In genomic region chr11:20899766-20900165, GRCm38 (mm10) we compare ENCODE assay signal across 28 mouse cellular contexts.
DNase-seq lines count a peak whose midpoint lies in the region; ATAC-seq and TF ChIP-seq lines count a peak whose summit lies in the region.
"Had no signal": no experiment of that assay in that cellular context is flagged by ENCODE, and none has a peak within 500 bp of the region (broad histone marks: within the 10 kb centered on the region; RNA-seq: fewer than 3 reads in every experiment).

No protein-coding gene starts in this region.

- TF ChIP-seq EP300 in MEL (IDR thresholded peaks at IDR 0.05; ENCODE audit: low read depth in 1 of 2, low read length in 2 of 2) = no peak
- peak; percentile 72 for TF ChIP-seq EP300 in liver, embryonic 14.5 days (IDR thresholded peaks at IDR 0.05; ENCODE audit: low read depth)
- TF ChIP-seq EP300 in liver, postnatal 0 days (IDR thresholded peaks at IDR 0.05; ENCODE audit: low read depth) = peak; percentile 86

- TF ChIP-seq CTCF in MEL (IDR thresholded peaks at IDR 0.05 in 2 of 3, conservative IDR thresholded peaks at IDR 0.05 in 1 of 3; ENCODE audit: control insufficient read depth in 1 of 3, insufficient read depth in 1 of 3, low read depth in 2 of 3, low read length in 3 of 3, poor library complexity in 1 of 3, severe bottlenecking in 1 of 3) = no peak
- no peak for TF ChIP-seq CTCF in liver, embryonic 14.5 days (IDR thresholded peaks at IDR 0.05; ENCODE audit: low read depth)
- no peak for TF ChIP-seq CTCF in liver, postnatal 0 days (IDR thresholded peaks at IDR 0.05; ENCODE audit: low read depth)

- no peak for TF ChIP-seq RAD21 in MEL (IDR thresholded peaks at IDR 0.05; ENCODE audit: low read depth, low read length)

- no peak for TF ChIP-seq POLR2A in MEL (IDR thresholded peaks at IDR 0.05; ENCODE audit: control insufficient read depth in 1 of 2, insufficient read depth in 1 of 2, low read depth in 1 of 2, low read length in 2 of 2, poor library complexity in 1 of 2)

- no peak overlapping the region for H3K27ac ChIP-seq in MEL (ENCODE audit: control insufficient read depth, low read depth, low read length)
- no peak overlapping the region for H3K27ac ChIP-seq in liver, embryonic 14.5 days
- H3K27ac ChIP-seq in liver, postnatal 0 days (ENCODE audit: low read depth) = no peak overlapping the region
- no peak overlapping the region for H3K27ac ChIP-seq in intestine, embryonic 15.5 days
- H3K27ac ChIP-seq: embryonic facial prominence, embryonic 10.5 days; embryonic facial prominence, embryonic 13.5 days; heart, embryonic 15.5 days; hindbrain, embryonic 14.5 days; hindbrain, postnatal 0 days had no signal

- DNase-seq in MEL (ENCODE audit: low read depth, low spot score) = peak; percentile 19
- peak in 1 of 3 experiments; percentile 31 for DNase-seq in liver, embryonic 14.5 days (ENCODE audit: low read depth in 3 of 3, low spot score in 3 of 3)
- DNase-seq in liver, postnatal 0 days = no peak
- DNase-seq in heart, postnatal 10 days = no peak
- DNase-seq in gastrocnemius, adult 8-10 months (ENCODE audit: low spot score in 2 of 2) = no peak
- no peak for DNase-seq in gastrocnemius, adult 18-20 months (ENCODE audit: low spot score)
- DNase-seq: adrenal gland, adult 2 months; adrenal gland, postnatal 14 days; B cell, adult 2 months; cerebellum, adult 11 months; cerebellum, adult 8-10 months; cerebellum, postnatal 10 days; cerebellum, postnatal 36 days; embryo, embryonic 11 days; gastrocnemius, postnatal 14 days; heart, postnatal 4 days had no signal

- H3K4me2 ChIP-seq in liver, embryonic 14.5 days (ENCODE audit: low read depth) = no peak overlapping the region
- H3K4me2 ChIP-seq in liver, postnatal 0 days (ENCODE audit: low read depth, low read length) = no peak overlapping the region
- no peak overlapping the region for H3K4me2 ChIP-seq in intestine, embryonic 15.5 days (replicated peaks)
- H3K4me2 ChIP-seq: embryonic facial prominence, embryonic 13.5 days; heart, embryonic 12.5 days; heart, embryonic 15.5 days; hindbrain, embryonic 14.5 days had no signal

- peaks cover 0 to 7% of the 10 kb centered on the region in 2 experiments; a peak in 2 of 4 replicates for H3K36me3 ChIP-seq in MEL (ENCODE audit: control insufficient read depth in 1 of 2, insufficient read depth in 2 of 2, low read length in 2 of 2)
- no peaks in the 10 kb centered on the region for H3K36me3 ChIP-seq in liver, embryonic 14.5 days (replicated peaks; ENCODE audit: control insufficient read depth, insufficient read depth, low read depth)
- H3K36me3 ChIP-seq in liver, postnatal 0 days (replicated peaks; ENCODE audit: insufficient read depth, low read length) = no peaks in the 10 kb centered on the region
- H3K36me3 ChIP-seq in intestine, embryonic 15.5 days = no peaks in the 10 kb centered on the region
- H3K36me3 ChIP-seq: embryonic facial prominence, embryonic 10.5 days; embryonic facial prominence, embryonic 13.5 days; G1E; heart, embryonic 12.5 days; heart, embryonic 15.5 days had no signal

- peaks cover 3 to 6% of the 10 kb centered on the region in 2 experiments; a peak in 1 of 4 replicates for H3K27me3 ChIP-seq in MEL (ENCODE audit: control insufficient read depth in 1 of 2, insufficient read depth in 2 of 2, low read length in 2 of 2)
- H3K27me3 ChIP-seq in liver, embryonic 14.5 days (ENCODE audit: control insufficient read depth, insufficient read depth, low read length) = peaks cover 5% of the 10 kb centered on the region
- H3K27me3 ChIP-seq in liver, postnatal 0 days (ENCODE audit: insufficient read depth, low read length) = no peaks in the 10 kb centered on the region
- no peaks in the 10 kb centered on the region for H3K27me3 ChIP-seq in intestine, embryonic 15.5 days (replicated peaks)
- H3K27me3 ChIP-seq: CH12.LX; embryonic facial prominence, embryonic 13.5 days; heart, embryonic 12.5 days; heart, embryonic 15.5 days had no signal

- H3K4me1 ChIP-seq in MEL (ENCODE audit: control insufficient read depth in 1 of 2, insufficient read depth in 2 of 2, low read length in 2 of 2) = peaks cover 0 to 22% of the 10 kb centered on the region in 2 experiments; a peak in 2 of 4 replicates
- H3K4me1 ChIP-seq in liver, embryonic 14.5 days (replicated peaks; ENCODE audit: control insufficient read depth in 2 of 2, insufficient read depth in 2 of 2, low read length in 1 of 2) = peaks cover 5 to 18% of the 10 kb centered on the region in 2 experiments; a peak in 3 of 4 replicates
- peaks cover 6% of the 10 kb centered on the region; the same call in 1 of the 2 replicates for H3K4me1 ChIP-seq in liver, postnatal 0 days (ENCODE audit: insufficient read depth)
- H3K4me1 ChIP-seq in intestine, embryonic 15.5 days (replicated peaks) = peaks cover 12% of the 10 kb centered on the region; the same call in 1 of the 2 replicates

- 31% methylated on average over 6 of the region's 6 CpGs for WGBS in liver, embryonic 14.5 days (ENCODE audit: insufficient replicate concordance)
- WGBS in liver, postnatal 0 days (ENCODE audit: insufficient replicate concordance) = 59% methylated on average over 6 of the region's 6 CpGs
- 90% methylated on average over 6 of the region's 6 CpGs for WGBS in intestine, embryonic 15.5 days

- ATAC-seq in erythroid progenitor cell, adult 5-6 weeks (replicated peaks; ENCODE audit: low FRiP score, poor library complexity, severe bottlenecking) = 0 out of 2 replicates have a peak, but pooled peaks have one; percentile 47
- ATAC-seq in liver, embryonic 14.5 days (ENCODE audit: insufficient read depth) = peak; percentile 61; the same call in 1 of the 2 replicates
- peak; percentile 40 for ATAC-seq in liver, postnatal 0 days
- no peak for ATAC-seq in intestine, embryonic 15.5 days
- ATAC-seq: forebrain, embryonic 14.5 days; hindbrain, postnatal 0 days; inflammation-experienced regulatory T-cells, adult 6 months had no signal

- no peaks in the 10 kb centered on the region for H3K79me2 ChIP-seq in MEL (ENCODE audit: control insufficient read depth, insufficient read depth, low read length, poor library complexity)

- no peaks in the 10 kb centered on the region for H3K9me3 ChIP-seq in MEL (replicated peaks; ENCODE audit: insufficient read depth, low read length)
- no peaks in the 10 kb centered on the region for H3K9me3 ChIP-seq in liver, embryonic 14.5 days (ENCODE audit: control insufficient read depth, low read length)
- no peaks in the 10 kb centered on the region for H3K9me3 ChIP-seq in liver, postnatal 0 days (ENCODE audit: low read length)
- no peaks in the 10 kb centered on the region for H3K9me3 ChIP-seq in intestine, embryonic 15.5 days
- H3K9me3 ChIP-seq: embryonic facial prominence, embryonic 10.5 days; embryonic facial prominence, embryonic 13.5 days; G1E; heart, embryonic 12.5 days; heart, embryonic 15.5 days had no signal

- intact Hi-C loops in heart, postnatal 10 days (cut with DNase I) = loop anchor here (5.0 kb wide), 1 partner anchor 67 kb away; the partner anchor contains the start of gene Lgalsl

- no peak overlapping the region for H3K4me3 ChIP-seq in MEL (ENCODE audit: control insufficient read depth in 1 of 2, insufficient read depth in 1 of 2, low read depth in 2 of 2, low read length in 2 of 2)
- no peak overlapping the region for H3K4me3 ChIP-seq in liver, embryonic 14.5 days (ENCODE audit: insufficient read depth in 1 of 2, low read depth in 2 of 2, low read length in 2 of 2)
- no peak overlapping the region for H3K4me3 ChIP-seq in liver, postnatal 0 days (ENCODE audit: low read depth, low read length)
- H3K4me3 ChIP-seq in intestine, embryonic 15.5 days (replicated peaks) = no peak overlapping the region
- H3K4me3 ChIP-seq: embryonic facial prominence, embryonic 10.5 days; embryonic facial prominence, embryonic 13.5 days; heart, embryonic 12.5 days; heart, embryonic 15.5 days had no signal

- no peak overlapping the region for H3K9ac ChIP-seq in MEL (ENCODE audit: control insufficient read depth, low read depth, low read length, poor library complexity, severe bottlenecking)
- no peak overlapping the region for H3K9ac ChIP-seq in liver, embryonic 14.5 days (replicated peaks)
- H3K9ac ChIP-seq in liver, postnatal 0 days (replicated peaks) = no peak overlapping the region
- H3K9ac ChIP-seq in intestine, embryonic 15.5 days = no peak overlapping the region
- H3K9ac ChIP-seq: embryonic facial prominence, embryonic 13.5 days; heart, embryonic 12.5 days; heart, embryonic 15.5 days; hindbrain, embryonic 14.5 days had no signal

TF ChIP-seq in MEL, 35 proteins besides CTCF, POLR2A, EP300 and RAD21:
- TF ChIP-seq E2F4 (IDR thresholded peaks at IDR 0.05; ENCODE audit: borderline replicate concordance, low read depth, low read length) (no peak), TAL1 (IDR thresholded peaks at IDR 0.05; ENCODE audit: low read length) (peak; percentile 43), SIN3A (IDR thresholded peaks at IDR 0.05; ENCODE audit: low read length) (no peak)
